Mouse (Mus musculus) lung, postnatal 0 days (tissue): ENCODE results near the gene Hmx1.

ENCODE experiments used
- CTCF ChIP-seq: IDR thresholded peaks from 2 replicates; pipeline ENCODE4 v1.5.1; 2016; ENCODE audit warnings: antibody characterized with exemption, mild to moderate bottlenecking
- EP300 ChIP-seq: IDR thresholded peaks from 2 replicates; pipeline ENCODE4 v1.6.1; 2016; ENCODE audit warnings: antibody characterized with exemption, mild to moderate bottlenecking, control low read depth

GRCm38 (mm10) chr5:35387834-35388490 is 946 bp upstream of the Hmx1 start:
- no peak for TF ChIP-seq EP300
- no peak for TF ChIP-seq CTCF
